Mouse (Mus musculus) MN1 (cell line): ENCODE measurements around the gene Atp6v1fnb.
A peak's percentile ranks its signal among the peaks of the same experiment; 100 is the strongest.

ENCODE experiments used
- DNase-seq: peaks from one replicate; pipeline ENCODE4 v3.0.0-alpha.2; 2016; ENCODE audit warnings: low spot score

Gene Atp6v1fnb

DNA sequence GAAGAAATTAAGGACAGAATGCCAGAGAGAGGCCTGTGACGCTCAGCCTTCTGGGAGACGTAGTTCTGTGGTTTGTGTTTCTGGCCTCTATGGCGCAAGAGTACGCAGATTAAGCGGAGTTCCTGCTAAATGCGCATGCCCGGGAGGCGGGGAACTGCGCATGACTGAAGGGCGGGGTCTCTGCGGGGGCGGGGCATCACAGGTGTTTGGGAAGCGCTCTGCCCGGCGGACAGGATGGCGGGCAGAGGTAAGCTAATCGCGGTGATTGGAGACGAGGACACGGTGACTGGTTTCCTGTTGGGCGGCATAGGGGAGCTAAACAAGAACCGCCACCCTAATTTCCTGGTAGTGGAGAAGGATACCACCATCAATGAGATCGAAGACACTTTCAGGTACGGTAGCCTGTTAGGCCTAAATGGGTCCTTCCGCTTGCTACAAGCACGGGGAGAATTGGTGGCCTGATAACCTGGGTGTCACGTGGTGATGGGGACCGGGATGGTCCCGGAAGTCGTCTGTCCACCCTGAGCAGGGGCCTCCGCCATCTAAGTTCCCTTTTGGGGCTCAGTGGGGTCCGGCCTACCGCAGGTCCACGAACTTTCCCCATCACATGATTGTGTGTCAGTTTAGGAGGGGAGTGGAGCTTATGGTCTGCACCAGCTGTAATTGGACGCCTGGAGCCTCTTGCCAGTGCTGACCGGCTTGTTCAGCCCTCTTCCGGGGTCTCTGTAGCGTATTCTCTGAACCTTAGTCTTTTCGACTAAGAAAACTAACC lies 3.5 kb upstream of the Atp6v1fnb start, which contains the start of gene Atp6v1f:
Gene Atp6v1f, plus strand, starts transcription at position 136 of the 772 bp plus-strand sequence.
- peak; percentile 97 for DNase-seq

DNA sequence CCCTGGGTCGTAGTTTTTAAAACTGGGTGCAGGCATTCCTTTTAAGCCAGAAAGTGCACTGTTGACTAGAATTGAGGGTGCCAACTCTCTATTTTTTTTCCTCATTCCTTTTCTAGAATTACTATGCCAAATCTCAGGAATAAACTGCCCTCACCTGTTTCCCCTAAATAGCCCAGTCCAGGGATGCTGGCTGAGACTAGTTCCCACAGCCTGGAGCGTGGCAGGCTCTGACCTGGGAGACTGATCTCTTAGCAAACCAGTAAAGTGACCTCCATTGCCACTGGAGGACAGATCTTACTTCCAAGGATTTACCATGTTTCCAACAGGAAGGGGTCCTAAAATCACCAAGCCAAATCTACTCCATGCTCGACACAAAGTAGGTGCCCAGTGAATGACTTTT lies 2.4 kb upstream of the Atp6v1fnb start:
- no peak for DNase-seq

DNA sequence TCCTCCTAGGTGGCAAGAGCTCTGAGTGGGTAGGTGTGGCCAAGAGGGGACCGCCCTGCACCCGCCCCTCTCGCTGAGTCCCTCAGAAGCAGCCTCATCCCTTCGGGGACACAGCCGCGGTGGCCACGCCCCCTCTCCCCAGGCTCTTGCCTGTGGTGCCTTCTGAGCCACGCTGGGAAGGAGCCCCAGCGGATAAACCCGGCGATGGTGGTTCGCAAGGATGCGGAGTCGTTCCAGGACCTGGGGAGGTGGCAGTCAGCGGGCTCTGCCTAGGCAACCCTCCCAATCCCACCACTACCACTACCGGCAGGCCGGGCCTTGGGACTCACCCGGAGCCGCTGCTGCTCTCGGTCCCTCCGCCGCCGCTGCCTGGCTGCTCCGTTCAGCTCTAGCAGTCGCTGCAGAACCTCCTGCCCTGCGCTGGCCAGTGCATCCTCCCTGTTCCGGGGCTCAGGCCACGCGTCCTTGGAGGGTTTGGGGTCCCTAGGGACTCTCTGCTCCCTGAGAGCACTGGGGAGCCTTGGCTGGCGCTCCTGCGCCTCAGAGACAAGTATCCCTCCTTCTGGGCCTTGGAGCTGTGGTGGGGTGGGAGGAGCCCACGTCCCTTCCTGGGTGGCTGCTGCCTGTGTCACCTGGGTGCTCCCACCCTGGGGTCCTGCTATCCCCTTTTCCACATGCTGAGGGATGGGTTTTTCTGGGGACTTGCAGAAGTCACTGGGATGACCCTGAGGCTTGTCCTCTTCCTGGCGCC lies 2.9 kb downstream of the Atp6v1fnb start:
- peak; percentile 93 for DNase-seq

DNA sequence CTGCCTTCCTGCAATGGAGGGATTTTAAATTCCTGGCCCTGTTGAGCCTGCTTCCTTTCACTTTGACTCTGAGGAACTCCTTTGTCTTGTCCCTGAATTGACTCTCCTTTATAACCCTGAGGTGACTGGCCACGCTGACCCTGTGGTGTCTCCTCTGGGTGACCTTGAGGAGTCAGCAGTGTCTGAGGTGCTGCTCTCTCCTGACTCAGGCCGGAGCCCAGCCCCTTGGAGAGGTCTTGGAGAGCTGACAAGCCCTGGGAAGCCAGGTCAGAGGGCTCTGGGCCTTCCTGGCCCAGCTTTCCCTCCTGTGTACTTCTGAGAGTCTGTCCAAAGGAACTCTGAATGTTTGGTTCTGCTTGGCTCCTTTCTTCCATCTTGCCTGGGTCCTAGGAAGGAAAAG lies 3.5 kb downstream of the Atp6v1fnb start:
- DNase-seq = no peak

DNA sequence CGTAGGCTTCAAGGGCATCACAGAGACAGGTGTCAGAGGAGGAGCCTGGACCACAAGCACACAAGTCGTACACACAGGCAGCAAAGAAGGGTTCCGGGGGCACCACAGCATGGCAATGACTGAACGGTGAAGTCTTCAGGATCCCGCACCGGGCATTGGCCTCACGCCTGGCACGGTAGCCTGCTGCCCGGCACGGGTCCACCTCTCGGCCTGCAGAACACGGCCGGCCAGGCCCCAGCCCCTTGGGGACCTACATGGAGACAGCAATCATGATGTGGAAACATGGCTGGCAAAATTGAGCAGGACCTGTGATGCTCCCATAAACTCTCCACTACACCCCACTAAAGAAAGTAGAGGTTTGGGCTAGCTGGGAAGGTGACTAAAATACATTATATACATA lies 11.5 kb downstream of the Atp6v1fnb start:
- no peak for DNase-seq

DNA sequence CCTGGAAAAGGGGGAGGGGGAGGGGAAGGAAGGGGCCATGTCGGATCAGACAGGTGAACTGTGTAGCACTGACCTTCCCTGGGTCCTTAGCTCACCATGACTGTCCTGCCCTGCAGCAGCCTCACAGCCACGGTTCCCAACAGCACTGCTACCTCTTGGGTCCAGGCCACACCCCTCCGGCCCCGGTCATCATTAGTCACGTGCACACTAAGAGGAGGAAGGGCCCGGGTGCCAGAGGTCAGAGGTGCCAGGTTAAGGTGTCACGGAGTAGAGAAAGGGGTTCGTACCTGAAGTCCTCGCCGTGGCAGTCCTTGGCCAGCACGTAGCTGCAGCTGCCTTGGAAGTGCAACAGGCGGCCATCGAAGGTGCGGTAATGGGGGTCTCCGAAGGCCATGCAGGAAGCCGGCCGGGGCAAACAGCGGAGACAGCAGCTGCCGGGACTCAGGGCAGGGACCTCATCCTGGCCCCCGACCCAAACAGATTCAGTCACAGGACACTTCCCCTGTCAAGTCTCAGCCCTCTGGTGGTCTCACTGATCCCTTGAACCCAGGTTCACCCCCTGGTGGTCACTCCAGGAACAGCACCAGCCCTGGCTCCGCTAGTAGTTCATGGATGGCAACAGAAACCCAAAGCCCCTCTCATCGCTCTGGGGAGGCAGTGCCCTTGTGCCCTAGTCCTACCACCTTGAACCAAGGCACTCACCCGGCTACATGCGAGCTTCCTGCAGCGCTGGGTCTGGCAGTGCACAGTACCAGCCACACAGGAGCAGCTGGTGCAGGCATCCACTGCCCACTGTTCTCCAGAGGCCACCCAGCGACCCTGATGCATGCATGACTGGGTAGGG lies 13.7 kb downstream of the Atp6v1fnb start:
- DNase-seq = peak; percentile 48

DNA sequence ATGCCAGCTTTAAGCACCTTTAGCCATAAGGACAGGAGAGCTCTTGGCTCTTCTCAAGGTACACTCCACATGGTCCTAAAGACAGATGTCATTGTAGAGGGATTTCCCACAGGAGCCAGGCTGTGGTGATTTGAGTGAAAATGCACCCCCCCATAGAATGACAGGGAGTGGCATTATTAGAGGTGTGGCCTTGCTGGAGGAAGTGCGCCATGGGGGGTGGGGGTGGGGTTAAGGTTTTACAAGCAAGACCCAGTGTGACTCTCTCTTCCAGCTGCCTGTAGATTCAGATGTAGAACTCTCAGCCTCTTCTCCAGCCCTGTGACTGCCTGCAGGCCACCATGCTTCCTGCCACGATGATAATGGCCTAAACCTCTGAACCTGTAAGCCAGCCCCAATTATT lies 14.7 kb downstream of the Atp6v1fnb start:
- DNase-seq = no peak

DNA sequence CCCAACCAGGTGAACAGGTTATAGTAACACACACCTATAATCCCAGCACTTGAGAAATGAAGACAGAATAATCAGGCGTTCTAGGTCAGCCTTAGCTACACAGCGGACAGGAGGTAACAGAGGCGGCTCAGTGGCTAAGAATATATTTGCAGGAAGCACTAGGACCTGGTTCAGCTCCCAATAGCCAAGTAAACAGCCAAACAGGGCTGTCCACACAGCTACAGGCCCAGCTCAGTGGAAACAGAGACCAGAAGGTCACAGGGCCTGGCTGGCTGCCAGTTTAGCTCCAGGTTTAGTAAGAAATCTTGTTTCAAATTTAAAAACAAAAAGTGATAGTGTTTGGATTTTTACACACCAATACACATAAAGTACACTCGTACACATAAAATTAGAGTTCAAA lies 22.9 kb downstream of the Atp6v1fnb start:
- no peak for DNase-seq

DNA sequence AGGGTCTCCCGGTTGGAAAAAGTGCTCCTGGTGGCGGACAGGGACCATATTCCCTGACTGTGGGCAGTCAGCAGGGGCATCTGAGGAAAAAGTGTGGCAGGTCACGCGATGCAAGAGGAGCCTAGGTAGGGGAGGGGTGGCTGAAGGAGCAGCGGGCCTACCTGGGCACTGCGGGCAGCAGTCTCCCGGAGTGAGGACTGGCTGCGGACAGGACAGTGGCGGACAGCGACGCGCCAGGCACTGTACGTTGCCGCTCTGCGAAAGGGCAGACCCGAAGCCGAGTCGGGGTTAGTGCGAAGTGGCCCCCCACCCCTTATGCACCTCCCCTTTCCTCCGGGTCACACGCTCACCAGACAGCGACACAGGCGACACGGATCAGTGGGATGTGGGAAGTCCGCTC lies 25.0 kb downstream of the Atp6v1fnb start:
- no peak for DNase-seq

DNA sequence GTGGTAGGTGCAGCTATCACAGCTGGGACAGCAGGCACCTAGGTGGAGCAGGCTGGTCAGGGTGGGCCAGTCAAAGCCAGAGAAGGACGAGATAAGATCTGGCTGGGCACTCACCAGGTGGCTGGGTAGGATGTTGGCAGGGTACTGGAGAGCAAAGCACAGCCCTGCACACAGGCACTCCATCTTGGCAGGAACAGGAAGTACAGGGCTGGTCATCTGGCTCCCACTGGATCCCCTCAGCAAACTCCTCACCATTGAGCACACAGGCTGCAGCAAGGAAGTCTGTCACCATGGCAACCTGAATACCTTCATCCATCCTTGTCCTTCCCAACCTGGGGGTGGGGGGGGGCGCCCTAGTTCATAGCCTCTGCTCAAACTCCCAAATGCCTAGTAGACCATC lies 26.6 kb downstream of the Atp6v1fnb start:
- peak; percentile 18 for DNase-seq

DNA sequence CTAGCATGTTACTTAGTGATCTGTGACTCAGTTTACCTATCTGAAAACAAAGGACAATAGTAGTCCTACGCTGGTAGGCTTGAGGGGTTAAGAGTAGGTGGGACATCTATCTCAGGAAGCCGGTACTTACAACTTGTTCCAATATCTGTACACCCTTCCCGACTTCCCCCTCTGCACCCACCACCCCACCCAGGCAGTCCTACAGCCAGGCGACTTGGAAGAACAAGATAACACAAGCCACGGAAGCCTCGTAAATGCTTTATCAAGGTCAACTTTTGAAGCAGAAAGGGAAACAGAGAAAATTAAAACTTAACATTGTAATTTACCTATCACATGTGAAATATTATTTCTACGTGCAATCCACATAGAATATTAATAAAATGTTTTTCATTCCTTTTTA lies 28.9 kb downstream of the Atp6v1fnb start:
- DNase-seq = no peak

DNA sequence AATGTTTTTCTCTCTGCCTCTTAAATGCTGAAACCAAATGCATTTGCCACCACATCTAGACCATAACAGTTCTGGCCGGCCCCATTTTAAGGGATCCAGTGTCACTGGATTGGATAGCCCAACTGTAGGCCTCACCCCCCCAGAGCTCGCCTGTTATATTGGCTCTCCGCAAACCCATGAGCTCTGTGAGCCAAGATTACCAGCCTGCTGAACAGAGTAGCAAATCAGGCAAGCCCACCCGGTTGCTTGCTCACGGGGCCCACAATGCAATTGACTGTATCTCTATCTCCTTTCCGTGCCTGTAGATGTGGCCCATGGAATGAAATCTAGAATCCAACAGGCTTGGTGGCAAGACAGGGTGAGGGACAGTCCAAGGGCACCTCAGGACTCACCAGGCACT lies 29.6 kb downstream of the Atp6v1fnb start:
- no peak for DNase-seq

DNA sequence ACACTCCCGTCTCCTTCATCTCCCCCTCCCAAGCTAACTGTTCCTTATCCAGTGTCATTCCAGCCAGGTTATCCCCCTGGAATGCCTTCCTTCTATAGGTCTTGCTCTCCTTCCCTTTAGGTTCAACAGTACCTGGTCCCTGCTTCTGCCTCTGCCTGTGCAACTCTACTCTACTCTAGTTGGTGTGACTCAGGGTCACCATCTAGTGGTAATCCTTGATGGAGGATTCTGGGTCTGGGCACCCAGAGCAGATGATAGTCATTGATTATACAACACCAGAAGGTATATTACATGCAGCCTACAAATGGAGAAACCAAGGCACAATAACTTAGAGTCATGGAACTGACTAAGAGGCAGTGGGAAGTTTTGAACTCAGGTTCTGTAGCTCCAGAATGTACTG lies 30.4 kb downstream of the Atp6v1fnb start:
- DNase-seq = no peak

DNA sequence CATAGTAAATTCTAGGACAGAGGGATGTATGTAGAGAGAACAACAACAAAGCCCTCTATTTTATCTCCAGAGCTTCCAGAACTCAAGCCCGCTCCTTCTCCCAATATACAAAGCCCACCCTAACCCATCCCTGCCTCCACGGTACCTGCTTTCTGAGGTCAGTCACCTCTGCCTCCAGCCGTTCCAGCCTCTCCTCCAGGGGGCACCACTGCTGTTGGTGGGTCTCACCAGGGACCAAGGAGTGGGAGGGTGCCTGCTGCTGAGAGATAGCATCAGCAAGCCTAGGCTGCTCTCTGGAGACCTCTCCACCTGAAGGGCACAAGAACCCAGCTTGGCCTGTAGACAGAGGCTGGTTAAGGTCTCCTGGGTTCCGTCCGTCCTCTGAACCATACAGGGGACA lies 34.3 kb downstream of the Atp6v1fnb start:
- no peak for DNase-seq

DNA sequence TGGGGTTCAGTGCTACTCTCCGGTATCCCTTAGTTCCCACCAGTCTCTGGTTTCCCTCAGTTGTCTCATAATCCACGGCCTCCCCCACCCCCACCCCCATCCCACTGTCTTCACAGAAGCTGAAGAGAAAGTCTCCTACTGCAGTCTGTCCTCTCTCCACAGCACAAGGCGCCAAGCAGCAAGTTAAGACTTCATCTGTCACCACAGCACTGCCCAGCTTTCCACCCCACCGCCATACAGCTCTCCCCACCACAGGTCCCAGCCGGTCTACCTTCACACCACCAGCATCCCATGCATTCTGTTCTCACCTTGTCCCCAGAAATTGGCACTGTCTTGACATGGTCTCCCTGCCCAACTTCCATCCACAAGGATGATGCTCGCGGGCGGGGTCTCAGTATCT lies 35.6 kb downstream of the Atp6v1fnb start:
- no peak for DNase-seq

DNA sequence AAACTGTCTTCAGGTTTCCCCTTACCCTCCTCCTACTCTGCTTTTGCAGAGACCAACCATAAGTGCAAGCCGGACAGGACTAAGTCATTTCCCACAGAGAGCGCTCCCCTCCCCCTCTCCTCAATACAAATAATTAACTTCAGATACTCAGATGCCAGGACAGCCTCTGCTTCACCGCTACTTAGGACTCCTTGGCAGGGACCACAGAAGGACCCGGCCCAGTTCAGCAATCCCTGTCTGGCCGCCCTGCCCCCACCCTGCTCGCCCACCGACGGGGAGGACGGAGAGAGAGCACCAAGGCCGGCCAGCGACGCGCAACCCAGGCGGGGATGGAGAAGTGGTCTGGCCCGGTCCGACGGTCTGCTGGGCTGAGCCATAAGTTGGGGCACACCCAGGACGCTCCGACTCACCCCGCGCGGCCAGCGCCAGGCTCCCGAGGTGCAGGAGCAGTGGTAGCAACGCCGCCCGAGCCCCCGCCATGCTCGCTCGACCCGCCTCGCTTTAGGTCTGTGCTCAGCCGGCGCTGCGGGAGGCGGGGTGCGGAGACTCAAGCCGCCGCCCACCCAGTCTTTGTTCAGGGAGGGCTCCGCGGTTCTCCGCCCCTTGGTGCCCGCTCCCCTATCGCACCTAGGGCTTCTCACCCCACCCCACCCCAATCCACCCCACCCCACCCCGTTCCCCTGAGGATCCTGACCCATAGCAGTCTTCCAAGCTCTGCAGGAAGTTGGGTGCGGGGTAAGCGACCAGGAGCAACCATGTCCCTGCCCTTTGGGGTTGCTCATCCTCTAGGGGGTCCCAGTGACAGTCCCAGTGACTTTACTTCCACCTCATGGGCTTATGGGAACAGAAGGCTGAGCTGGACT lies 36.4 kb downstream of the Atp6v1fnb start, which contains the start of gene Kcp:
Gene Kcp, minus strand, starts transcription at position 506 of the 863 bp plus-strand sequence.
- DNase-seq = peak; percentile 41

DNA sequence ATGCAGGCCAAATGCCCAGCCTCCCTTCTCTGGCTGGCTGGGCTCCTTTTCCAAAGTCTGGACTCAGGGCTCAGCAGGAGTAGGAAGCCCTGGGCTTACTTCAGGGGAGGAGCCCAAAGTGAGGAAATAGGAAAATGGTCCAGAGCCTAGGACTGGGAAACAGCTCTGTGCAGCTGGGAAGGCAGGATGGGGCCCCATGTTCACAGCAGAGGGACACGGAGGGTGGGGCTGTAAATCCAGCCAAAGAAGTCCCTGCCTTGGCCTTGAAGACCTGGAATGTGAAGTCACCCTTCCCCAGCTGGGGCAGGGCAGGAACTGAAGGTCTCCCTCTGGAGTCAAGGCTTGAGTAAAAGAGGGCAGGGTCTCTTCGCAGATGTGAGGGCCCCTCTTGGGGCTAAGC lies 37.8 kb downstream of the Atp6v1fnb start:
- no peak for DNase-seq

DNA sequence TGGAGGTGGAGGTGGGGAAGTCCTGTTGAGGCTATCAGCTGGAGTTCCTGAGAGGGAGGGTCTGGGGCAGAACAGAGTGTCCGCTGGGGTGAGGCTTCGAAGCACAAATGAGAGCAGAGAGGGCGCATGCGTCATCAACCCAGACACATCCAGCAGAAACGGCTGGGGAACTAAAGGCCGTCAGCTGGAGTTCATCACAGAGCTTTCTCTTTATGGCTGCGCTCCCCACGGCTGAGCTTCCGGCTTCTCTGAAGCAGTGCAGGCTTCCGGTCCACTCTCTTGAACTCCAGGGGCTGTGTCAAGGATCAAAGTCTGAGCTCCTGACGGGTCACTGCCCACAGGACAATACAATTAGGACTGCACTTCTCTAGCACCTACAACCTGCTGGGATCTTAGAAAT lies 42.0 kb downstream of the Atp6v1fnb start:
- DNase-seq = peak; percentile 80

DNA sequence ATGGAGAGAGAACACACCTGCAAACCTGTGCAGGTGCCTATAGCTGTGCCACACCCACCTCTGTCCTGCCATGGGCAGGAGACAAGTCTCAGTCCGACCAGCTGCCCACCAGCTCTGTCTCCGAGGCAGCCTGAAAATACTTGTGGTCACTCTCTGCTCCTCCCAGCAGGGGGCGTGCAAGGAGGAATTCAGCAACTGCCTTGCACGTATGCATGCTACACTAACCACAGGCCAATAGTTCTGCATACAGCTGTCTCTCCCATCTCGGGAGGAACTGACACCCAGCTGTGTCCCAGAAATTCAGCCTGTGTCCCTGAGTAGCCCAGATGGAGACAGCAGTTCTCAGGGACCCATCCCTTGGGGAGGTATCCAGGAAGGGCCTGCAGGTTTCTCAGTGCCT lies 45.9 kb downstream of the Atp6v1fnb start:
- peak; percentile 74 for DNase-seq

DNA sequence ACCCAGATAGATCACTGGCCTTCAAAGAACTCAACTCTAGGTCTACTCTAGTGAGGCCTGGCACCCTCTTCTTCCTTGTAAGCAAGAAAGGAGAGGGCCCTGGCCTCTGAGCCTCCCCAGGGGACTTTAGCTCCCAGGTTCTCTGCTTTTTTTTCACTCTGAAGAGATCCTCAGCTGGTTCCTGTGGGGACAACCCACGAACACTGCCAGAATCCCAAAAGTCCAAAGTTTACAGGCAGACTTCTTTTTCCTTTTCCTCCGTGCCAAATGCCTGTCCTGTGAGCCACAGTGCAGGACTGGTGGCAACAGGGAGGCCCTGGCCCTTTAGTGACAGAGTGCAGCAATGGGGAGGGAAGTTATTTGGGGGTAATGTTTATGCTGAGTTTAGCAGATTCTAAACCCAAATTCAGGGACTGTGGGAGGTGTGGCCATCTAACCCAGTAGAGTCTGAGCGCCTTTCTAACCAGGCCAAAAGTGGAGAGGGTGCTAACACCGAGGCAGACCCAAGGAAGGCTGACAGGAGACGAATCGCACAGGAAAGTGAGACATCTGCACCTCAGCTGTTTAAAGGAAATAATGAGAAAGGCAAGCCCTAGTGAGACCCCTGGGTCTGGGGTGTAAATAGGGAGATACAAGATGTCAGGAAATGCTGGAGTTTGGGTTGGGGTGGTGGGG lies 51.5 kb downstream of the Atp6v1fnb start:
- no peak for DNase-seq
